Mouse (Mus musculus) monocyte, adult 5-6 weeks (primary cell): ENCODE measurements at regions not wholly inside any gene's neighbourhood (a gene's known extent, or its start where the extent isn't known, plus 50 kb on each side); places are given as distances from the start of the nearest gene placed in this dataset.

Experiments used
- ATAC-seq: fragments of 153-309, 156-312 bp; replicated peaks from 2 replicates; pipeline ENCODE4 v1.8.0; 2017; ENCODE audit warnings: mild to moderate bottlenecking; ENCODE audit not compliant: low TSS enrichment, insufficient number of reproducible peaks, severe bottlenecking, poor library complexity, low FRiP score

- no peak for ATAC-seq
Observed at GRCm38 (mm10) chr14:15603954-15604523, 165.3 kb upstream of the Lrrc3b start.

GRCm38 (mm10) chr14:15610166-15610565 lies 171.4 kb upstream of the Lrrc3b start:
- ATAC-seq = no peak

GRCm38 (mm10) chr14:15634581-15634980 lies 195.8 kb upstream of the Lrrc3b start:
- no peak for ATAC-seq

- no peak for ATAC-seq
Observed at GRCm38 (mm10) chr14:15637681-15638080, 198.9 kb upstream of the Lrrc3b start.

- no peak for ATAC-seq
Observed at GRCm38 (mm10) chr14:15638869-15639268, 200.1 kb upstream of the Lrrc3b start.

- no peak for ATAC-seq
Observed at GRCm38 (mm10) chr14:15660886-15661285, 222.1 kb upstream of the Lrrc3b start.

GRCm38 (mm10) chr14:15672292-15672691 lies 233.5 kb upstream of the Lrrc3b start:
- no peak for ATAC-seq

GRCm38 (mm10) chr14:15677218-15677617 lies 238.4 kb upstream of the Lrrc3b start:
- ATAC-seq = no peak

- no peak for ATAC-seq
Observed at GRCm38 (mm10) chr14:15679456-15679855, 240.7 kb upstream of the Lrrc3b start.

- no peak for ATAC-seq
Observed at GRCm38 (mm10) chr14:15698001-15698400, 259.2 kb upstream of the Lrrc3b start.

GRCm38 (mm10) chr14:15698607-15699006 lies 259.8 kb upstream of the Lrrc3b start:
- no peak for ATAC-seq

GRCm38 (mm10) chr14:15722135-15722534 lies 283.3 kb upstream of the Lrrc3b start:
- no peak for ATAC-seq

GRCm38 (mm10) chr14:15746629-15747238 lies 307.9 kb upstream of the Lrrc3b start:
- ATAC-seq = no peak; the same call in 1 of the 2 replicates

- ATAC-seq = peak; percentile 80; the same call in 1 of the 2 replicates
Observed at GRCm38 (mm10) chr14:15769846-15770448, 331.2 kb upstream of the Lrrc3b start.

- no peak for ATAC-seq
Observed at GRCm38 (mm10) chr14:15784727-15785126, 345.9 kb upstream of the Lrrc3b start.

GRCm38 (mm10) chr14:15785230-15785629 lies 346.4 kb upstream of the Lrrc3b start:
- no peak for ATAC-seq

- ATAC-seq = no peak
Observed at GRCm38 (mm10) chr14:15795698-15796097, 356.9 kb upstream of the Lrrc3b start.

GRCm38 (mm10) chr14:15797019-15797418 lies 358.2 kb upstream of the Lrrc3b start:
- ATAC-seq = no peak

- no peak for ATAC-seq
Observed at GRCm38 (mm10) chr14:15801477-15802099, 362.8 kb upstream of the Lrrc3b start.

- ATAC-seq = no peak
Observed at GRCm38 (mm10) chr14:15809083-15809482, 370.3 kb upstream of the Lrrc3b start.
